Mouse (Mus musculus) small intestine, adult 2 months (tissue): ENCODE measurements at regions not wholly inside any gene's neighbourhood (a gene's known extent, or its start where the extent isn't known, plus 50 kb on each side); places are given as distances from the start of the nearest gene placed in this dataset.

ENCODE experiments used
- CTCF ChIP-seq: fragments of 200-500 bp; IDR thresholded peaks from 2 replicates; pipeline ENCODE4 v1.5.1; 2012; ENCODE audit warnings: low read depth, mild to moderate bottlenecking, control low read depth, inconsistent platforms, low read length, moderate library complexity, mixed read lengths; ENCODE audit not compliant: insufficient replicate concordance, insufficient read length; ENCODE audit errors: extremely low read depth
- POLR2A ChIP-seq: fragments of 200-500 bp; IDR thresholded peaks from 2 replicates; pipeline ENCODE4 v1.6.1; 2012; ENCODE audit warnings: low read depth, mild to moderate bottlenecking, control low read depth, inconsistent platforms, low read length, moderate library complexity

DNA sequence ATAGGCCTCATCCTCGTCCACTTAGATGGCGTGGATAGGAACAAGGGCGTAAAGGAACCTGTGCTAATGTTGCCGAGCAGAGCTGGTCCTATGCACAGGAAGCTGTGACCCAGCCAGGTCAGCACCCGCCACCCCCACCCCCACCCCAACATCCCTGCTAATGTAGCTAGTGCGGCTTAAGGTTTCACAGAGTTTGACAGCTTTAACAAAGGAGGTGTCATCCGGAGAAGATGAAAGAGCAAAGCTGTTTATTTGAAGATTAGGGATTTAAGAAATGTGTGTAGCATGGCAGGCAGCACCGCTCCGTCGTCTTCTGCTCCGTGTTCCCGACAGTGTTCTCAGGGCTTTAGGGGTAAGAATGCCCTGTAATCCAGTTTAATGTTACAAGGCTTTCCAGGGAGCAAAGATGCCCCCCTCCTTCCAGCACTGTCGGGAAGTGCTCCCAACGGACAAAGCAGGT, 93.5 kb downstream of the Thnsl2 start:
- TF ChIP-seq POLR2A (no peak), CTCF (no peak)
